Mouse (Mus musculus): ENCODE data around the gene Klhdc8a. TPM values are rescaled to one million over a fixed set of nuclear protein-coding genes. Genes with fewer than 3 reads are reported as not detected.
A peak's percentile ranks its signal among the peaks of the same experiment; 100 is the strongest.
"Not testable (repeated sequence)": the region's sequence is repeated elsewhere in the genome, so short reads cannot be mapped to it uniquely, and the experiment has no call there.

Gene Klhdc8a
- total RNA-seq, 2 experiments from 2014 or later: 0.27 to 0.36 TPM

DNA sequence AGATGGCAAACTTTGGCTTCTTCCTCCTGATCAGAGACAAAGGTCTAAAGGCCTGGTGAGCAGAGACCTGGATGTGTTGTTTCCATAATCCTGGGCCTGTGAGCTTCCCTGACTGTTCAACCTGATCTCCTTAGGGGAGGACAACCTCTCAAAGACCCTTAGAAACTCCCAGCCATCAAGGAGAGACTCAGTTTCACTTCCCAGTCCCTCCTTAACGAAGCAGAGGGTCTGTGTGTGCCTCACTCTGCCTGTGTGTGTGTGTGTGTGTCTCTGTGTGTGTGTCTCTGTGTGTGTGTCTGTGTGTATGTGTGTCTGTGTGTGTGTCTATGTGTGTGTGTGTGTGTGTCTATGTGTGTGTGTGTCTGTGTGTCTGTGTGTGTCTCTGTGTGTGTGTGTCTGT lies 45.2 kb downstream of the Klhdc8a start:
- no peak for DNase-seq (ENCODE audit: low spot score)

GRCm38 (mm10) chr1:132345514-132345913 lies 47.1 kb downstream of the Klhdc8a start:
- DNase-seq (ENCODE audit: low spot score): no peak

GRCm38 (mm10) chr1:132346134-132346851 lies 47.9 kb downstream of the Klhdc8a start:
- peak; percentile 73 for DNase-seq (ENCODE audit: low spot score)

DNA sequence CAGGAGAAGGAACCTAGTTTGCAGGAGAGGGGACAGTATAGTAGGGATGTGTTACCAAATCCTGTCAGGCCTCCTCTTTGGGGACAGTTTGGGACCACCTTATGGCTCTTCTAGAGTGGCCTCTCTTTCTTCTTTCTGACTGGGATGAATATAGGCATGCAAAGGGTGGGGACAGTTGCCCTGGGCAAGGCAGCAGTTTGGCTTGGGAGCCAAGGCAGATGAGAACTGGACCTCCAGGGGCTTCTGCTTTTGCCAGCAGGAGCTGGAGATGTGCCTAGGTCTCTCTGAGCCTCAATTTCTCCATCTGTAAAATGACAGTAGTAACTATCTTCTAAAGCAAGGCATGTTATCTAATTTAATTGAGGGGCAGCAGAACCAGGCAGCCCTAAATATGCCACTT lies 48.5 kb downstream of the Klhdc8a start:
- DNase-seq (ENCODE audit: low spot score): no peak

GRCm38 (mm10) chr1:132348401-132348800 lies 50.0 kb downstream of the Klhdc8a start:
- no peak for DNase-seq (ENCODE audit: low spot score)

DNA sequence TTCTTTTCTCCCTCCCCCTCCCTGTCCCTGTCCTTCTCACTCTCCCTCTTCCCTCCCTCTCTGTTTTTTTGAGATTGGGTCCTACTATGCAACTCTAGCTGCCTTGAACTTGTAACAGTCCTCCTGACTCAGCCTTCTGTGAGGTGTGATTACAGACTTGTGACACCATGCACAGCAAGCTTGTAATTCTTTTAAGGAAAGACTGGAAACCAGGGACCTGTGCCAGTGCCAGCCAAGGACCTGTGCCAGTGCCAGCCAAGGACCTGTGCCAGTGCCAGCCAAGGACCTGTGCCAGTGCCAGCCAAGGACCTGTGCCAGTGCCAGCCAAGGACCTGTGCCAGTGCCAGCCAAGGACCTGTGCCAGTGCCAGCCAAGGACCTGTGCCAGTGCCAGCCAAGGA lies 50.6 kb downstream of the Klhdc8a start:
- DNase-seq (ENCODE audit: low spot score): not testable (repeated sequence)

DNA sequence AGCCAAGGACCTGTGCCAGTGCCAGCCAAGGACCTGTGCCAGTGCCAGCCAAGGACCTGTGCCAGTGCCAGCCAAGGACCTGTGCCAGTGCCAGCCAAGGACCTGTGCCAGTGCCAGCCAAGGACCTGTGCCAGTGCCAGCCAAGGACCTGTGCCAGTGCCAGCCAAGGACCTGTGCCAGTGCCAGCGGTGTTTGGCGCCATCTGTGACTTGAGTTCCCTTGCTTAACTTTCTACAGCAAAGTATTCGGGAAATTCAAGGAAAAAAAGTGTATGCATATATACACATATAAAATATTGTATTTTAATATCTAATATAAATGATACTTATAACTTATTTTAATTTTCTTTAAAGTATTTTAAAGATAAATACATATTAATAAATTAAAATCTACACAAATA lies 51.2 kb downstream of the Klhdc8a start:
- DNase-seq (ENCODE audit: low spot score): not testable (repeated sequence)

DNA sequence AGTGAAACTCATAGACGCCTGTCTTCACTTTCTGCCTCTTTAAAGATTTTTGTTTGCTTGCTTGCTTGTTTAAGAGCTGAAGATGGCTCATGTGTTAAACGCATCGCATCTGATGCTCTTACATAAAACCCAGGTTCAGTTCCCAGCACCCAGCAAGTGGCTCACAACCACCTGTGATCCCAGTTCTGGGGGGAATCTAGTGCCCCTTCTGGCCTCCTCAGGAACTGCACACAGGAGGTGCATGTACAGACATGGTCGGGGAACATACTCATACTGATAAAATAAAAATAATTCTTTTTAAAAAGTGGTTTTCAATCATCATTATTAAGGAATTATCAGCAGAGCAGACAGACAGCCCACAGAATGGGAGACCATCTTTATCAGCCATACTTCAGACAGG lies 52.6 kb downstream of the Klhdc8a start:
- DNase-seq (ENCODE audit: low spot score): no peak

GRCm38 (mm10) chr1:132353389-132353788 lies 55.0 kb downstream of the Klhdc8a start:
- DNase-seq (ENCODE audit: low spot score): no peak

- DNase-seq (ENCODE audit: low spot score): no peak
Observed at GRCm38 (mm10) chr1:132354234-132354633, 55.8 kb downstream of the Klhdc8a start.

- DNase-seq (ENCODE audit: low spot score): no peak
Observed at GRCm38 (mm10) chr1:132355162-132355601, 56.8 kb downstream of the Klhdc8a start.

- DNase-seq (ENCODE audit: low spot score): peak; percentile 93
Observed at GRCm38 (mm10) chr1:132355841-132356242, 57.4 kb downstream of the Klhdc8a start.

DNA sequence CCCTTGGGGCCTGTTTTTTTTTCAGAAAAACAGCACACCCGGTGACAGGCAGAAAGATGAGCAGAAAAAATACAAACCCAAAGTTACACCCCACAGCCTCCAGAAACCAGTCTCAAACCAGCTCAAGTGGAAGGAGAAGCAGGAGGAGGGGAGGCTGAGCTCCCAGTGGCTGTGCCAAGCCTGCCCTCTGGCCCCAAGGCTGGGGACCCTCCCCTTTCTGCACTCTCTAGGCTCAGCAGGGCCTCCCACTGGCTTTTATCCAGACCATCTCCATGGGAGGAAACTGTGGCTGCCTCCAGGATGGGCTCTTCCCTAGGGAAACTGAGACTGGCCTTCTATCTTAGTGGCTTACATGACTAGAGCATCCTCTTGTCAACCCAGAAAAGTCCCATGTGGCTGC lies 58.4 kb downstream of the Klhdc8a start:
- DNase-seq (ENCODE audit: low spot score): no peak

Other genes with a start within 250 kb of the Klhdc8a start
- gene Mfsd4a, start 230.6 kb upstream of the Klhdc8a start, total RNA-seq (2021): 10 to 100 TPM; 12.1 to 14.6 TPM
- gene Cdk18, start 158.9 kb upstream of the Klhdc8a start, total RNA-seq (2021): 1 to 10 TPM; 5.0 to 6.1 TPM
- not detected for gene Lemd1, start 107.2 kb upstream of the Klhdc8a start, total RNA-seq (2021)
- gene AC124108.1, start 107.2 kb upstream of the Klhdc8a start, total RNA-seq (2021): not detected
- not detected for gene Gm10188, start 68.9 kb upstream of the Klhdc8a start, total RNA-seq (2021)
- 1 to 10 TPM in 1 of 2 experiments, under 1 TPM in 1; 0.87 to 1.1 TPM for gene Nuak2, start 17.5 kb downstream of the Klhdc8a start, total RNA-seq (2021)
- gene Tmcc2, start 92.7 kb downstream of the Klhdc8a start, total RNA-seq (2021): 10 to 100 TPM; 36.8 to 41.5 TPM
- gene Dstyk, start 118.9 kb downstream of the Klhdc8a start, total RNA-seq (2021): 1 to 10 TPM; 9.6 to 9.9 TPM
- 10 to 100 TPM; 16.9 to 20.3 TPM for gene Rbbp5, start 178.7 kb downstream of the Klhdc8a start, total RNA-seq (2021)
- 1 to 10 TPM; 1.1 to 1.4 TPM for gene Tmem81, start 207.6 kb downstream of the Klhdc8a start, total RNA-seq (2021)
- gene Cntn2, start 244.6 kb downstream of the Klhdc8a start, total RNA-seq (2021): under 1 TPM in 1 of 2 experiments, not detected in 1; 0.11 TPM

All from gastrocnemius, adult 18-20 months (tissue).